Mouse (Mus musculus): ENCODE measurements around the gene Cntn3.

GRCm38 (mm10) chr6:102565228-102565627 is 7.7 kb downstream of the Cntn3 start:
- no peak for TF ChIP-seq CTCF (IDR thresholded peaks at IDR 0.05; ENCODE audit: low read depth, low read length)
- TF ChIP-seq GATA1 (IDR thresholded peaks at IDR 0.05; ENCODE audit: borderline replicate concordance, low read length) = no peak
